Mouse (Mus musculus) megakaryocyte progenitor cell, adult 5-6 weeks (primary cell): ENCODE measurements around the gene Donson. TPM values are rescaled to one million over a fixed set of nuclear protein-coding genes. Genes with fewer than 3 reads are reported as not detected.
A peak's percentile ranks its signal among the peaks of the same experiment; 100 is the strongest.

Source experiments
- ATAC-seq: replicated peaks from 2 replicates; pipeline ENCODE4 v1.8.0; 2016; ENCODE audit warnings: mild to moderate bottlenecking, moderate TSS enrichment, inconsistent platforms; ENCODE audit not compliant: poor library complexity
- total RNA-seq, 2 experiments: library from RNA; stranded (forward) in 1 of 2; stranded (reverse) in 1 of 2; fragments of 157-497, 149-512 nt in 1 of 2; fragments of 200-1000 nt in 1 of 2; gene quantifications; 2 replicates each; pipeline versions ENCODE4 v1.2.3 to v1.2.4; 2015 to 2017

The Donson gene
- total RNA-seq, 2 experiments from 2014 or later: 17.0 to 20.4 TPM

- peak; percentile 29 for ATAC-seq
Observed at GRCm38 (mm10) chr16:91689791-91690190, 1.2 kb upstream of the Donson start.

GRCm38 (mm10) chr16:91688023-91688618 is 449 bp downstream of the Donson start:
- no peak for ATAC-seq

GRCm38 (mm10) chr16:91686369-91686768 is 2.2 kb downstream of the Donson start:
- ATAC-seq: no peak

GRCm38 (mm10) chr16:91685526-91685925 is 3.0 kb downstream of the Donson start:
- peak; percentile 52 for ATAC-seq

- ATAC-seq: 0 out of 2 replicates have a peak, but pooled peaks have one; percentile 23
Observed at GRCm38 (mm10) chr16:91680656-91681055, 7.9 kb downstream of the Donson start.

- peak; percentile 86 for ATAC-seq
Observed at GRCm38 (mm10) chr16:91678147-91678911, 10.2 kb downstream of the Donson start.

- no peak for ATAC-seq
Observed at GRCm38 (mm10) chr16:91674500-91674899, 14.1 kb downstream of the Donson start.

- ATAC-seq: no peak
Observed at GRCm38 (mm10) chr16:91663795-91664194, 24.8 kb downstream of the Donson start.

- ATAC-seq: no peak
Observed at GRCm38 (mm10) chr16:91662336-91662735, 26.2 kb downstream of the Donson start.

- ATAC-seq: no peak
Observed at GRCm38 (mm10) chr16:91661397-91661796, 27.2 kb downstream of the Donson start.

GRCm38 (mm10) chr16:91659798-91660197 is 28.8 kb downstream of the Donson start:
- no peak for ATAC-seq

- no peak for ATAC-seq
Observed at GRCm38 (mm10) chr16:91658471-91658870, 30.1 kb downstream of the Donson start.

- ATAC-seq: peak; percentile 26; the same call in 1 of the 2 replicates
Observed at GRCm38 (mm10) chr16:91657285-91657684, 31.3 kb downstream of the Donson start.

GRCm38 (mm10) chr16:91655285-91655684 is 33.3 kb downstream of the Donson start:
- ATAC-seq: no peak

GRCm38 (mm10) chr16:91652191-91652590 is 36.4 kb downstream of the Donson start:
- ATAC-seq: no peak

- no peak for ATAC-seq
Observed at GRCm38 (mm10) chr16:91649781-91650180, 38.8 kb downstream of the Donson start.

GRCm38 (mm10) chr16:91649246-91649645 is 39.3 kb downstream of the Donson start:
- ATAC-seq: no peak

- ATAC-seq: peak; percentile 29
Observed at GRCm38 (mm10) chr16:91648220-91648550, 40.4 kb downstream of the Donson start.

- ATAC-seq: peak; percentile 83
Observed at GRCm38 (mm10) chr16:91647461-91648219, 40.9 kb downstream of the Donson start, which contains the start of gene Son. Gene Son, plus strand, starts transcription at chr16:91647506.

- ATAC-seq: peak; percentile 75
Observed at GRCm38 (mm10) chr16:91646681-91647419, 41.7 kb downstream of the Donson start, which contains the start of gene Gart. Gene Gart, minus strand, starts transcription at chr16:91646952.
